Mouse (Mus musculus): Measurements from ENCODE around the gene Cenpi.

DNA sequence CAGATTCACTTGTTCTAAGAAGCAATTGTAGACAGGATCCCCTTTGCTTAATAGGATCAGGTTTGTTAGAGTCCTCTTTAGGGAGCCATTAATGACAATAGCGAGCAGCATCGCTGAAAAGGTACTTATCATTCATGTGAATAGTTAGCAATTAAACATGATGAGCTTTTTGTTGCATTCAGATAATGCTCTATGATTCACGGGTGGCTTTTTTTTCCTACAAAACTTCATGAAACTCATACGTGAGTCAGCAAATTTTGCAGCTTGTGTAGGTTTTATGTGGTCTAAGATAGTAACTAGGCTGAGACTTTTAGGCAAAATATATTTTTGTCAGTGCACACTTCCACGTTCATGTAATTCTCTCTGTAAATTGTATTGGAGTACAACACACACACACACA, 7.7 kb upstream of the Cenpi start:
- TF ChIP-seq SIN3A (IDR thresholded peaks at IDR 0.05; ENCODE audit: low read length) (no peak), TBP (conservative IDR thresholded peaks at IDR 0.05; ENCODE audit: low read depth, low read length) (no peak), CTCF (conservative IDR thresholded peaks at IDR 0.05 in 1 of 2, IDR thresholded peaks at IDR 0.05 in 1 of 2; ENCODE audit: low read depth in 2 of 2, low read length in 2 of 2) (no peak), JUND (conservative IDR thresholded peaks at IDR 0.05; ENCODE audit: low read depth, low read length) (no peak), KAT2A (IDR thresholded peaks at IDR 0.05; ENCODE audit: insufficient replicate concordance, low read length) (no peak), CHD1 (IDR thresholded peaks at IDR 0.05; ENCODE audit: low read depth, low read length) (no peak), POLR2A (IDR thresholded peaks at IDR 0.05; ENCODE audit: low read depth, low read length) (no peak), UBTF (IDR thresholded peaks at IDR 0.05; ENCODE audit: low read depth, low read length) (no peak), IRF4 (IDR thresholded peaks at IDR 0.05; ENCODE audit: low read depth, low read length) (no peak)
